Mouse (Mus musculus) liver, postnatal 0 days (tissue): Measurements from ENCODE around the gene Tnfaip8l2. TPM values are rescaled to one million over a fixed set of nuclear protein-coding genes. Genes with fewer than 3 reads are reported as not detected.
A peak's percentile ranks its signal among the peaks of the same experiment; 100 is the strongest.

Experiments used
- ATAC-seq: fragments of 200-750 bp; cut with Nextera tagmentation; 2 replicates; pipeline ENCODE4 v1.8.0; 2017; ENCODE audit warnings: mild to moderate bottlenecking, moderate library complexity
- DNase-seq: peaks from one replicate; pipeline ENCODE4 v3.0.0-alpha.2; 2016
- H3K27ac ChIP-seq: fragments of 300-500 bp; sonication (generic); 2 replicates; pipeline ENCODE4 v1.5.1; 2014; ENCODE audit warnings: antibody characterized with exemption, moderate library complexity, mild to moderate bottlenecking, low read depth
- H3K27me3 ChIP-seq: fragments of 300-500 bp; sonication (generic); 2 replicates; pipeline ENCODE4 v1.6.1; 2014; ENCODE audit warnings: low read length, control low read depth, mixed read lengths; ENCODE audit not compliant: insufficient read depth
- H3K36me3 ChIP-seq: fragments of 300-500 bp; sonication (generic); replicated peaks from 2 replicates; pipeline ENCODE4 v1.6.1; 2014; ENCODE audit warnings: mild to moderate bottlenecking, control low read depth, low read length, moderate library complexity, mixed read lengths; ENCODE audit not compliant: insufficient read depth
- H3K4me1 ChIP-seq: fragments of 300-500 bp; sonication (generic); 2 replicates; pipeline ENCODE4 v1.6.1; 2014; ENCODE audit warnings: antibody characterized with exemption, mild to moderate bottlenecking, control low read depth; ENCODE audit not compliant: insufficient read depth
- H3K4me2 ChIP-seq: fragments of 300-500 bp; sonication (generic); 2 replicates; pipeline ENCODE4 v1.6.1; 2014; ENCODE audit warnings: low read depth, mild to moderate bottlenecking, low read length, moderate library complexity, mixed read lengths
- H3K4me3 ChIP-seq: fragments of 300-500 bp; sonication (generic); 2 replicates; pipeline ENCODE4 v1.5.1; 2014; ENCODE audit warnings: low read depth, low read length
- H3K9ac ChIP-seq: fragments of 300-500 bp; sonication (generic); replicated peaks from 2 replicates; pipeline ENCODE4 v1.6.1; 2014; ENCODE audit warnings: mild to moderate bottlenecking, moderate library complexity
- H3K9me3 ChIP-seq: fragments of 300-500 bp; sonication (generic); 2 replicates; pipeline ENCODE4 v1.6.1; 2016; ENCODE audit warnings: mild to moderate bottlenecking, control low read depth, low read length, mixed read lengths
- CTCF ChIP-seq: sonication (generic); IDR thresholded peaks from 2 replicates; pipeline ENCODE4 v1.5.1; 2016; ENCODE audit warnings: antibody characterized with exemption, low read depth
- EP300 ChIP-seq: IDR thresholded peaks from 2 replicates; pipeline ENCODE4 v1.6.1; 2016; ENCODE audit warnings: antibody characterized with exemption, low read depth, mild to moderate bottlenecking
- WGBS: fragments of 180-500 bp; shearing (Covaris S2); extraction: QIAGEN DNeasy Blood & Tissue Kit; methylation state at CpG from one replicate; pipeline ENCODE4 v1.1.7; 2014; ENCODE audit not compliant: insufficient replicate concordance; 5-methylcytosine and 5-hydroxymethylcytosine counted together
- polyA plus RNA-seq: library from polyadenylated mRNA; unstranded; fragments of >200 nt; fragmentation: Nextera tagmentation; extraction: Ambion mirVana; gene quantifications from 2 replicates; pipeline ENCODE4 v1.2.1, GENCODE M21; 2015

The Tnfaip8l2 gene
- polyA plus RNA-seq, 1 experiment from 2014 or later = 13.0 TPM

GRCm38 (mm10) chr3:95178948-95179347 is 36.8 kb upstream of the Tnfaip8l2 start:
- Histone ChIP-seq H3K4me1 (peaks cover 2% of the 10 kb centered on the region), H3K4me2 (no peak overlapping the region), H3K9ac (no peak overlapping the region), H3K27ac (no peak overlapping the region), H3K27me3 (peaks cover 2% of the 10 kb centered on the region), H3K36me3 (peaks cover 16% of the 10 kb centered on the region), H3K9me3 (no peaks in the 10 kb centered on the region), H3K4me3 (no peak overlapping the region)
- TF ChIP-seq EP300 = no peak
- no peak for TF ChIP-seq CTCF
- WGBS = 82% methylated on average over 5 of the region's 5 CpGs
- DNase-seq (no peak), ATAC-seq (no peak)

- TF ChIP-seq EP300 = no peak
- TF ChIP-seq CTCF = no peak
- peaks cover 6% of the 10 kb centered on the region; the same call in 1 of the 2 replicates for H3K36me3 ChIP-seq
- H3K4me3 ChIP-seq = no peak overlapping the region
- no peak overlapping the region for H3K9ac ChIP-seq
- ATAC-seq (no peak), DNase-seq (no peak)
- peaks cover 12% of the 10 kb centered on the region for H3K4me1 ChIP-seq
- no peaks in the 10 kb centered on the region for H3K9me3 ChIP-seq
- H3K27ac ChIP-seq = no peak overlapping the region
- no peak overlapping the region for H3K4me2 ChIP-seq
- 70% methylated on average over 6 of the region's 6 CpGs for WGBS
- H3K27me3 ChIP-seq = peaks cover 16% of the 10 kb centered on the region
These were observed 35.4 kb upstream of the Tnfaip8l2 start for GRCm38 (mm10) chr3:95177583-95177982.

GRCm38 (mm10) chr3:95176500-95176899 is 34.3 kb upstream of the Tnfaip8l2 start:
- Histone ChIP-seq H3K4me2 (no peak overlapping the region), H3K27ac (no peak overlapping the region), H3K9ac (no peak overlapping the region), H3K9me3 (no peaks in the 10 kb centered on the region), H3K27me3 (peaks cover 27% of the 10 kb centered on the region), H3K4me3 (no peak overlapping the region), H3K4me1 (peaks cover 12% of the 10 kb centered on the region), H3K36me3 (no peaks in the 10 kb centered on the region)
- TF ChIP-seq EP300 (no peak), CTCF (no peak)
- DNase-seq (no peak), ATAC-seq (no peak)
- WGBS = 69% methylated on average over 3 of the region's 3 CpGs

GRCm38 (mm10) chr3:95174011-95174592 is 31.9 kb upstream of the Tnfaip8l2 start:
- no peak for TF ChIP-seq EP300
- peak; percentile 92 for TF ChIP-seq CTCF
- Histone ChIP-seq H3K27me3 (peaks cover 46% of the 10 kb centered on the region), H3K4me2 (peak overlapping the region; percentile 68), H3K9ac (peak overlapping the region; percentile 31; the same call in 1 of the 2 replicates), H3K27ac (no peak overlapping the region), H3K36me3 (no peaks in the 10 kb centered on the region), H3K9me3 (no peaks in the 10 kb centered on the region), H3K4me1 (peaks cover 12% of the 10 kb centered on the region), H3K4me3 (peak overlapping the region; percentile 15; the same call in 1 of the 2 replicates)
- 3% methylated on average over 16 of the region's 16 CpGs for WGBS
- peak; percentile 89 for DNase-seq
- peak; percentile 65 for ATAC-seq

GRCm38 (mm10) chr3:95173256-95173949 is 31.2 kb upstream of the Tnfaip8l2 start:
- TF ChIP-seq CTCF = no peak
- no peak for TF ChIP-seq EP300
- Histone ChIP-seq H3K27me3 (peaks cover 46% of the 10 kb centered on the region), H3K9me3 (no peaks in the 10 kb centered on the region), H3K4me1 (peaks cover 12% of the 10 kb centered on the region), H3K36me3 (no peaks in the 10 kb centered on the region), H3K27ac (no peak overlapping the region), H3K4me2 (peak overlapping the region; percentile 68), H3K4me3 (peak overlapping the region; percentile 45), H3K9ac (peak overlapping the region; percentile 31)
- 7% methylated on average over 51 of the region's 58 CpGs for WGBS
- ATAC-seq (peak; percentile 9; the same call in 1 of the 2 replicates), DNase-seq (peak; percentile 41)

GRCm38 (mm10) chr3:95172526-95173255 is 30.5 kb upstream of the Tnfaip8l2 start:
- H3K9ac ChIP-seq = peak overlapping the region; percentile 11; the same call in 1 of the 2 replicates
- H3K4me1 ChIP-seq = peaks cover 12% of the 10 kb centered on the region
- no peak overlapping the region for H3K27ac ChIP-seq
- H3K4me3 ChIP-seq = peak overlapping the region; percentile 45
- H3K27me3 ChIP-seq = peaks cover 46% of the 10 kb centered on the region
- ATAC-seq (peak; percentile 22; the same call in 1 of the 2 replicates), DNase-seq (no peak)
- H3K36me3 ChIP-seq = no peaks in the 10 kb centered on the region
- TF ChIP-seq EP300 = no peak
- TF ChIP-seq CTCF = no peak
- H3K9me3 ChIP-seq = no peaks in the 10 kb centered on the region
- 24% methylated on average over 64 of the region's 84 CpGs for WGBS
- H3K4me2 ChIP-seq = peak overlapping the region; percentile 68
